Mouse (Mus musculus) ES-Bruce4 (cell line): ENCODE measurements around the gene Scube1.

Experiments
- CTCF ChIP-seq: IDR thresholded peaks from one replicate; pipeline ENCODE4 v1.8.1; 2011; ENCODE audit warnings: low read depth, low read length
- EP300 ChIP-seq: IDR thresholded peaks from 2 replicates; pipeline ENCODE4 v1.6.1; 2011; ENCODE audit warnings: low read depth, low read length; ENCODE audit not compliant: insufficient read depth
- POLR2A ChIP-seq: IDR thresholded peaks from one replicate; pipeline ENCODE4 v1.8.1; 2011; ENCODE audit warnings: low read length; ENCODE audit not compliant: insufficient read depth

DNA sequence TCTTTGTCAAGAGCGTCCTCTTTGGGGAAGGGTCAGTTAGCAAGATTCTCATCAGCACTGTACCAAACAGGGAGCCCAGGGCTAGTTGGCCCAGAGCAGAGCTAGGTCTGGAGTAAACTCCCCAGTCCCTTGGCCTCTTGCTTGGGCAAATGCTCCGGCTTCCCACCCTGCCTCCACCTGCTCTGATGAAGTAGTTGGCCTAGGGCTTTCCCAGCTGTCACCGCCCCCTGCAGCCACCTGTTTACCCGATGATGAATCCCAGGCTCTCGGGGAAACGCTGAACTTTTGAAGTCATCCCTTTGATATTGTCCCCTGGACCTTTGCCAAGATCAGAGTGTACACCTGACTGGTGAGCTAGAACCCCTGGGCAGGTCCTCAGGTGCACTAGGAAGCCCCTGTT, 88.1 kb downstream of the Scube1 start:
- TF ChIP-seq POLR2A, result no peak
- no peak for TF ChIP-seq CTCF
- no peak for TF ChIP-seq EP300
